Mouse (Mus musculus) ovary, adult 18-20 months (tissue): ENCODE data around the gene Slc39a8.

ENCODE experiments used
- DNase-seq: peaks from one replicate; pipeline ENCODE4 v3.0.0; 2022; ENCODE audit warnings: low spot score, mixed read lengths

The Slc39a8 gene

DNA sequence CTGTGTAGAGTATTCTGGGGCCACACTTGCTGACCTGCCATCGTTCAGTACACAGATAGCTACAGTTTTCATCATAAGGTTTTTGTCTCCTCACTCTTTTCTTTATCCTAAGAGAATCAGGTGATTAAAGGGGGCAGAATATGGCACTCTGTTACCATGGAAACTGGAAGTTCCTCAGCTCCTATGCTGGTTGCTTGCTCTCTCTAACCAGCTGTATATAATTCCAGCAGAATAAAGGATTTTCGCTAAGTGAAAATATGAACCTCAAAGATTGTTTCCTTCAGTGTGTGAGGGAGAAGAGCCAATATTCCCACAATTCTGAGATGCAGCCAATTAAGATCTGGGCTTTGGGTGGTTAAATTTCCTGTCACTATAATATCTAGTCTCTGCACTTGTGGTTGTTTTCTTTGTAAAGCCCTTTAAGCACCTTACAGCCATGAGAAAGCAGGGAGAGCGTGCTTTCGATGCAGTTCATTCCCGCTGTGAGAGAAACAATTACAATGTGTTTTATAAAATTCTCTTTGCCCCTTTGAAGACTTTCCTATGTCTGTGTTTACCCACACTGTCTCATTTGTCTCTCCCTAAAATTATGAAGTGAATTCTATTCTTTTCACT is 93.6 kb downstream of the Slc39a8 start:
- no peak for DNase-seq

DNA sequence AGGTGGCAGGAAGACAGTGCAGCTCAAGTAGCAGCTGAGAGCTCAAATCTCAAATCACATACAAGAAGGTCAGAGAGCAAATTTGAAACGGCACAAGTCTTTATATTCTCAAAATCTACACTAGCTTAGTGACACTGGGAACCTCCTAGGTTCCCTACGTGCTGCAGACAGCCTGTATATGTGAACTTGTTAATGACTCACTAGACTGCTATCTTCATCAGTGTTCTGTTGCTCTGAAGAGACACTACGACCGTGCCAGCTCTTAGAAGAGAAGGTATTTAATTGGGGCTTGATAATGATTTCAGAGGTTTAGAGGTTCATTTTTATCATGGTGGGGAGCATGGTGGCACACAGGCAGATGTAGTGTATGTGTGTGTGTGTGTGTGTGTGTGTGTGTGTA is 94.2 kb downstream of the Slc39a8 start:
- DNase-seq = no peak

DNA sequence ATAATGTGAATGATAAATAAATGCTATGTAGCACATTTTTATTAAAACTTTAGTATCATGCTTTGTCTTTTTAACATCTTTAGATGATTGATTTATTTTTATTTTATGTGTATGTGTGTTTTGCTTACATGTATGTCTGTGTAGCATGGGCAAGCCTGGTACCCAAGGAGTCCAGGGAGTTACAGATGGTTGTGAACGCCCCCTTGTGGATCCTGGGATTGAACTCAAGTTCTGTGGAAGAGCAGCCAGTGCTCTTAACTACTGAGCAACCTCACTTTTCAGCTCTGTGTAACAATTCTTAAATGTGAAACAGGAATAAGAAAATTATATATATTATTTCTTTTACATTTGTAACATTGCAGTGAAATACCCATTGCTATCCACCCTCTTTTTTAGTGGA is 101.7 kb downstream of the Slc39a8 start:
- no peak for DNase-seq

DNA sequence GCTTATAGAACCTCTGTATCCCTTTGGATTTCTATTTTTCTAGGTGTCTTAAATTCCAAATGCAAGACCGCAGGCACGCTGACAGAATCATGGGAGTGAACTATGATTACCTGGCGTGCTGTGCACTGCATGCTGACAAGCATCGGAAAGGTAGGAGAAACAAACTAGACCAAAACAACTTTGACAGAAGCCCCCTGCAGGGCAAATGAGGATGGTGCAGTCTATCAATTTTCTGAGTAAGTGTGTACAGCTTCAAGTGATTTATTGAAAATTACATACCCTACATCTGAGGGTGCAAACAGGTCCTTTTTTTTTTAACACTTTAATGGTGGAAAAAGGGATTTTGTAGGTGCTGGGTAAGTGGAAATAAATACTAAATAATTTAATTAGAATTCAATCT is 103.1 kb downstream of the Slc39a8 start:
- no peak for DNase-seq

DNA sequence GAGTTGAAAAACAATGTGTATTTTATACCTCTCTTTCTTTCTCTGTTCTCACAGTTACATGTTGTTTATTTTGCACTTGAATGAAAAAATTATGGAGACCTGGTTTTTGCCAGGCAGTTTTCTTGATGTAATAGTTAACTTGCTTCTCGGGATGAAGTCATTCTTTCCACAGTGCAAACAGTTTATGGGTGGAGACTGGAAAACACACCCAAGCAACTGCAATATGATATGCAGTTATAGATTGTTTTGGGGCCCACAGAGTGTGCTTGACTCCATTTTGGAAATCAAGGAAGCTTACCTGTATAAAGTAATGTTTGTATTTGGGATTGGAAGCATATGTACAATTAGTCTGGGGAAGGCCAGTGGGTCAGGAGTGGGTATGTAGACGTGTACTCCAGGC is 112.4 kb downstream of the Slc39a8 start:
- DNase-seq = no peak
